Mouse (Mus musculus): Measurements from ENCODE around the gene Prdm15.

The Prdm15 gene

GRCm38 (mm10) chr16:97851741-97852319 is at the start of gene Prdm15:
Prdm15 (minus strand) TSS chr16:97851850.
- peak; percentile 87 for DNase-seq (ENCODE audit: low spot score)

DNA sequence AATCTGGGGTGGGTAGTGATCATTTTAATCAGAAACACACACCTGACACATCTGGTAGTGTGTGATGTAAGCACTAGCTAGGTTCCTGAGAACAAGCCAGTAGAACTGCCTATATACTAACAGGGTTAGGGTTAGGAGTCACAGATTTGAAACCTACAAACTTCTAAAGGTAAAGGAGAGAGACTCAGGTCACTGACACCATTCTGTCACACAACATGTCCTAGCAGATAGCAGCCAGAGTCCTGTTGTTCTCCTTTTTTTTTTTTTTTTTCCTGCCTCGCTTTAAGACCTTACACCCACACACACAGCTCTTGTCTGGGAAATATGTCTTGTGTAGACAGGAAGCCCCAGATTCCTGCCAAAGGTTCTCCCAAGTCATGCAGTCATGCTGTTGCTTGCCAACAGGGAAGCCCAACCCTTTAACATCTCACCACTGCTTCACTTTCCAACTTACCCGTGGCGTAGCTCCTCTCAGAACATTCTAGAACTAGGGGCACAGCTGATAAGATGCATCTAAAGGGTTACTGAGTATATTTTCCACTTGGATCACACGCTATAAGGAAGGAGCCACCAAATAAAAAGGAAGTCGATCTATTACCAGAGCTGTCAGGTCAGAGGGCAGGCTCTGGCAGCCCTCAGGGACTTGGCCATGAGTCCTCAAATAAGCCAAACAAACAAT is 45.8 kb upstream of the Prdm15 start:
- DNase-seq (ENCODE audit: low spot score), result no peak

DNA sequence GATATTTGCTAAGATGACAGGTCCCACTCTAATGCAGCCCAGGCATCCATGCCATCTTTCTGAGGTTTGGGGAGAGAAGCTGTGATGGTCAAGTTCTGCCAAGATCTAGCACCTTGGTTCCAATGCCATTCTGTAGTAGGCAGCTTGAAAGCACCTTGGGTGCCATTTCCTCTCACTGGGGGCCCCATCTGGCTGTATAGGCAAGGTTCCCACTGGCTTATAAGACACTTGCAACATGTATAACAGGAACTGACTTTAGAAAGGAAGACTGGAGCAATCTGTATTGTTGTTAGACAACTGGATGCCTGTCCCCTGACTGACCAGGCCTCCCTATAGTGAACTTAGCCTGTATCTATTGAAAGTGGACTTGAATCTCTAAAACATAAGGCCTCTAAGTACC is 36.1 kb upstream of the Prdm15 start:
- DNase-seq (ENCODE audit: low spot score), result no peak

DNA sequence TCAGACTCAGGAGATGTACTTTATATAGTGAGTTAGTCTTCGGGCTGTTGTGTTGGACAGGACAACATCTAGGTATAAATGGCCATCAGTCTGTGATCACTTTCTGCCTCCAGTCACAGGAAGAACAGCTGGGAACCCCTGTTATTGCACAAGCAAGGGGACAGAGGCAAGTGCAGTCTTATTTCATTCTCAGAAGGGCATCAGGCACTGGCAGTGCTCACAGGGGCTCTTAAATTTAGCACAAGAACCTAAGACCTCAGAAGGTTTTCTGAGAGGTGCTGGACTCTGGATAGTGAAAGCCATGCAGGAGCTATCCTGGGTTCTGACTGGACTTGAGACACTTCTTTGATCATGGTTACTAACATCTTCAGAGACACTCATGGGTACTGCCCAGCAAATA is 32.0 kb upstream of the Prdm15 start:
- DNase-seq (ENCODE audit: low spot score), result no peak

GRCm38 (mm10) chr16:97882891-97883290 is 31.2 kb upstream of the Prdm15 start:
- no peak for DNase-seq (ENCODE audit: low spot score)

- DNase-seq (ENCODE audit: low spot score), result peak; percentile 46
Observed at GRCm38 (mm10) chr16:97879134-97879533, 27.5 kb upstream of the Prdm15 start.

GRCm38 (mm10) chr16:97877502-97877901 is 25.9 kb upstream of the Prdm15 start:
- no peak for DNase-seq (ENCODE audit: low spot score)

DNA sequence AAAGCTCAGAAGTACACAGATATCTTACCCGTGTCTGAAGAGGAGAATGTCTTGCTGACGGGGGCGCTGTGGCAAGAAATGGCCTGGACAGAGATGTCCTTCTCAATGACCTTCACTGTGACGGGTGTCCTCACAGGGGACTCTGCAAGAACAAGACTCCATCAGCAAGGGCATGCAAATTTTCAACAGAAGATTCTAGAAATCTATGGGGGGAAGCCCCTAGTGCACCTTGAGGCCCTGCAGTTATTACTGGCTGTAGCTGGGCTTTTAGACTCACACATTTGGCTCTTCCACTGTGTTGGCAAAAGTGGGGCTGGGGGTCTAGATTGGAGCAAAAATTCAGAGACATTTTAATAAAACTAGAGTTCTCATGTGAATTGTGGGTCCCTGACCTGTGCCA is 23.5 kb upstream of the Prdm15 start:
- DNase-seq (ENCODE audit: low spot score), result no peak

- DNase-seq (ENCODE audit: low spot score), result no peak
Observed at GRCm38 (mm10) chr16:97874376-97874775, 22.7 kb upstream of the Prdm15 start.

DNA sequence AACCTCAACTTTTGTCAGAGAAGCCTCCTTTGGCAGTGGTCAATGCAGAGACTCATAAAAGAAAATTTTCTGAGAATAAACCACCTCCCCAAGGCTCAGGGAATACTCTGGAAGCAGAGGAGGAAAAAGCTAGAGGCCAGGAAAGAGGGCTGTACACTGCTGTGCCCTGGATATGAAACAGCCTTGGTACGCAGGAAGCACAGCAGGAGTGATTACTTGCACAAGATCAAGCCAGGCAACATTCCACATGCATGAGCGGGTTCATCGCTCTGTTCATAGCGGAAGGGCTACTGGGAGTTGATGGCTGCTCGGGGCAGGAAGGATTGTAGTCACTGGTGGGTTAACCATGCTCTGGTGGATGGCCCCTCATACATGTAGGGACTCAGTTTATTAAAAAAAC is 21.0 kb upstream of the Prdm15 start:
- DNase-seq (ENCODE audit: low spot score), result no peak

DNA sequence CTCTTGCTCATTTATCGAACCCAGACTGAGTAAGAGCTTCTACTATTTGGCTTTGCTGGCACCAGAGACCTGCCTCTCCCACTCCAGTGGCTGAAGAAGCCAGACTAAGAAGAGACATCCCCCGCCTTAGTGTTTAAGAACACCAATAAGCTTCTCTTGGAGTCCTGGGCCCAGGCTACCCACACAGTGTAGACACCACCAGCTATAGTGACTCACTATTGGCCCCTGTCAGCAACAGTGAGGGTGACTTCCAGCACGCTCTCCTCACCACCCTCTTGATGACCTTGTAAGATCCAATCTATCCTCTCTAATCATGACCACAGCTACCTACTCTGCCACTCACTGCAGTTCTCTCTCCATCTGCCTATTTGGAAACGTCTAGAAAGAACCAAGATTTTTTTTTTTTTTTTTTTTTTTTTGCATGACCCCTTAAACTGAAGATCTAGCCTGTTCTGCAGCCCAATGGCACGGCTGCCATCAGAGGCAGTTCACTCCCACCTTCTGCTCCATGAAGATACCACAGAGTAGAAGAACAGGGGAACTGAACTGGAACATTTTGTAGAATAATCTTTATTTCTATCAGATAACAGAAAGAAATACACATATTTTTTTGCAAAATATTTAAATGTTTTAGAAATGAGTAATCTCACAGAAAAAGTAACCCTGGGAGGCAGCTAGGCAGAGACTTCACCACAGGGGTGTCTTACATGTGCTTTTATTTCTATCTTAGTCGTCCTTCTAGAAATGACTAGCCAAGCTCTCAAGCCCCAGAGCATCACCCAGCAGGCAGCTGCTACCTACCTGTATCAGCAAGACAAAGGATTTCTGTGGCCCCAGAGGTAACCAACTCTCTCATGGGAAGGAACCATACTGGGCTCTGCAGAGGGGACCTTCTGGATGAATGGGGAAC is 17.8 kb upstream of the Prdm15 start:
- DNase-seq (ENCODE audit: low spot score), result no peak

- DNase-seq (ENCODE audit: low spot score), result no peak
Observed at GRCm38 (mm10) chr16:97863932-97864467, 12.3 kb upstream of the Prdm15 start.

DNA sequence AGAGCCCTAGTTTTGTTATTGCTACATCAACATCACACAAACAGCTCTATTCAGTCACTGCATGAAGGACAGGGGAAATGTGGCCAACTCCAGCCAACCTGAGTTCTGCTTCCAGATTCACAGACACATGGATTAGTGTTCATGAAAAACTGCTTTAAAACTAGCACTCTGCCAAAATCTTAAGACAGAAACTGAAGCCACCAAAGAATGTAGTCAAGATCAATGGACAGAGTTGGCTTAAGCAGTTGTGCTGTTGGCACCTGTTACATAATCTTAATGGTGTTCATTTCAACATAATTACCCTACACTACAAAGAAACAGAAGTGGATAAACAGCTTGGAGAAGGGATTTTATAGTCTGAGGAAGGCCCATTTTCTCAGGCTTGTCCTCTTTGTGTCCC is 4.4 kb upstream of the Prdm15 start:
- no peak for DNase-seq (ENCODE audit: low spot score)

- peak; percentile 87 for DNase-seq (ENCODE audit: low spot score)
Observed at GRCm38 (mm10) chr16:97851061-97851740, 449 bp downstream of the Prdm15 start.

DNA sequence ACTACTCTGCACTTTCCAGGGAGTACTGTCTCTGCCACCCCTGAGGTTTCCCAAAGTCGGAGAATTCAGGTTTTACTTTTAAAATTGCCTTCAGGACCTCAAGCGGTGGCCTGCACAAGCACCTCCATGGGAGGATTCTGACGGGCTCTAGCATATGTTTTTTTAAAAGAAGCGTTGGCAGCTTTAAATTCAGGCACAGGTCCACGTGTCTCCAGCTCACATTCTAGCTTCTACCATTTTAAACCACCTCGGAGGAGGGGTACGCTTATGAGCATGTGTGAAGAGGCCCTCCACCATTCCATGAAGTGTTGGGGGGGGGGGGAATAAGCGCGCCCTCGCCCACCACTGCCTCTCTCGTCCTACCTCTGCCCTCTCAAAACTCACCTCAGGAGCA is 986 bp downstream of the Prdm15 start:
- DNase-seq (ENCODE audit: low spot score), result peak; percentile 58

- DNase-seq (ENCODE audit: low spot score), result no peak
Observed at GRCm38 (mm10) chr16:97848832-97849231, 2.8 kb downstream of the Prdm15 start.

DNA sequence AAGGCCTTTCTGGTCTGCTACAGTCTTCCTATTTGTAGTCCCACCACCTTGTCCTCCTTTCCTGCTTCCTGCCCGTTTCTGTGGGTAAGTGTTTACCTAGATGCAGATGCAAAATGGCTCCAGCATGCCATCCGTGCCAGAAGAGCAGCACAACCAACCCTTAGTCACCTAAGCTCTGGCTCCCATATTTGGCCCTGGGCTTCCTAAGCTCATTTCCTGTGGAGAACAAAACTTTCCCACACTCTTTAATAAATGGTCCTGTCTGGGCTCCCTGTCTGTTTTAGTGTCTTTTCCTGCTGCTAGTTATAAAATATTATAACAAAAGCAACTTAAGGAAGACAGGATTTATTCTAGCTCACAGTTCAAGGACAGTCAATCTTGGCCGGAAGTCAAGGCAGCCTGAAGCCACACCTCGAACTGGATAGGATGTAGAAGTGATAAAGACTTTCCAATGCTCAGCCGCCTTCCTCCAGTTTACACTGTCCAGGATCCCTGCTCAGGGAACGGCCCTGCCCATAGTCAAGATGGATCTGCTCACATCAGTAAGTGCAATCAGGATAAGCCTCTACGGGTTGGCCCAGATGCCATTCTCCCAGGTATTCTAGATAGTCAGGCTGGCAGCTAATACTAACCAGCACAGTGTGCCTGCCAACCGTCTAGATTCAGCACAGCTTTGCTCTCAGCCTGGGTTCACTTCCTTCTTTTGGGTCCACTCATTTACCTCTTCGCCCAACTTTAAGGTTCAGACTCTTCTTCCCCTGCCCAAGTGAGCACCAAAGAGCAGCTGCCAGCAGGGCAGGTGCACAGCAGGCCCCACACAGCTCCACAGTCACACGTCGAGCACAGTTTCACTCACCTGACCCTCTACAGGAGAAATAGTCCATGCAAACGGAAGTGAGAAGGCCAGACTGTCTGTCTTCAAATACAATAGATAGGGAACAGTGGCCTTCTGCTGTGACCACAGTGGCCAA is 6.4 kb downstream of the Prdm15 start:
- no peak for DNase-seq (ENCODE audit: low spot score)

GRCm38 (mm10) chr16:97832154-97832553 is 19.5 kb downstream of the Prdm15 start:
- DNase-seq (ENCODE audit: low spot score), result no peak

DNA sequence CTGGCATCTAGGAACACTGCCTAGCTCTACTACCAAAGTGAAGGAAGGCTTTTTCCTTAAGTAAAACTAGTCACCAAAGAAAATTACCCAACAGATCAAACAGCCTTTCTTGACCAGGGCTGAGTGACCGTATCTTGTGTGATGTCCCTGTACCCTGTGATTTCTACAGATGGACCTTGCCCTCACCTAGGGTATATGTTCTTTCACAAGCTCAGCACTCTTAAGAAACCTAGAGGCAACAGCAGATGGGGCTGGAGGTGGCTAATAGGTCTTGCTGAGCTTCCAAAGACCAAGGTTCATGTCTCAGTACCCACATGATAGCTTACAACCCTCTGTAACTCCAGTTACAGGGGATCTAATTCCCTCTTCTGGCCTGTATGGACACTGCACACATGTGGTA is 23.4 kb downstream of the Prdm15 start:
- DNase-seq (ENCODE audit: low spot score), result no peak

DNA sequence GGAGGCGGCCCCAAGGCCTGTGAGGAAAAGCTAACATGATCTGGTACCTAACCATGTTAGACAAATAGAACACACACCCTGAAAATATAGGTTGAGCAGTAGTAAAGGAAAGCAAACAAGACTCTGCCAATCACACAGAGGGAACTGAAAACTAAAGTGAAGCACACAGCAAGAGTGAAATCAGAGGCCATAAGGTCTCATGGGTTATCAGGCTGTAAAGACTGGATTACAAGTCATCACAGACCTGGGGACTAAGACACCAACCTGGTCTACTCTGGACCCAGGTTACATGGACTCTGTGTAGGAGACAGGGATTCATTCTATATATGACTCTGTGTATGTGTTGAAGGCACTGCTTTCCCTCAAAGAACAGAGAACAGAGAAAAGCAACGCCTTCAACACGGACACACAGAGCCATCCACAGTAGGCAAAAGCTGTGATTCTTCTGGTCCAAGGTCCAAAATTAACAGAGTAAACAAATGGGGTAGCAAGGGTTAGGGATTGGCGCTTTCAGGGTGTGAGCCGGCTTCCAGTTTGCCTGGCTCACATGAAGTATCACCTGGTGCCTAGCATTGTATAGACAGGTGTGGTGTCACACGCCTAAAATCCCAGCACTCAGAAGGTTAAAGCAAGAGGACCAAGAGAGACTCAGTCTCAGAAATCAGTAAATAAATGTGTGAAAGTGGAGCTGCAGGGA is 28.2 kb downstream of the Prdm15 start:
- no peak for DNase-seq (ENCODE audit: low spot score)
